Mouse (Mus musculus): ENCODE measurements around the gene Frem2.

- TF ChIP-seq CTCF (IDR thresholded peaks at IDR 0.05; ENCODE audit: insufficient read depth, low read length) (no peak), POLR2A (IDR thresholded peaks at IDR 0.05; ENCODE audit: borderline replicate concordance, extremely low read depth, low read depth, low read length) (no peak)
These were observed 99.6 kb downstream of the Frem2 start for GRCm38 (mm10) chr3:53557388-53558214.

Data from lung, adult 2 months (tissue).